Mouse (Mus musculus) G1E (cell line): ENCODE data around the gene Fam90a1a. TPM values are rescaled to one million over a fixed set of nuclear protein-coding genes. Genes with fewer than 3 reads are reported as not detected.
"Not testable (repeated sequence)": the region's sequence is repeated elsewhere in the genome, so short reads cannot be mapped to it uniquely, and the experiment has no call there.

Source experiments
- ATAC-seq: 2 replicates; pipeline ENCODE4 v1.8.0; 2016; ENCODE audit warnings: mild to moderate bottlenecking; ENCODE audit not compliant: insufficient number of reproducible peaks, poor library complexity, low FRiP score, severe bottlenecking; ENCODE audit errors: extremely low read depth
- DNase-seq: peaks from one replicate; pipeline ENCODE4 v3.0.0; 2012; ENCODE audit warnings: low spot score
- H3K27me3 ChIP-seq: 2 replicates; pipeline ENCODE4 v1.6.1; 2012; ENCODE audit warnings: mild to moderate bottlenecking, low read length, inconsistent platforms; ENCODE audit not compliant: insufficient read depth
- H3K36me3 ChIP-seq: replicated peaks from 2 replicates; pipeline ENCODE3; 2012; ENCODE audit warnings: mild to moderate bottlenecking, inconsistent platforms
- H3K4me1 ChIP-seq: 2 replicates; pipeline ENCODE4 v1.6.1; 2012; ENCODE audit warnings: low read depth, low read length, inconsistent platforms, mixed read lengths; ENCODE audit not compliant: insufficient read depth
- H3K4me3 ChIP-seq: 2 replicates; pipeline ENCODE4 v1.5.1; 2012; ENCODE audit warnings: low read depth, mild to moderate bottlenecking, inconsistent platforms, low read length, moderate library complexity, mixed read lengths
- H3K9me3 ChIP-seq: replicated peaks from 2 replicates; pipeline ENCODE4 v1.6.1; 2012; ENCODE audit warnings: inconsistent platforms
- CTCF ChIP-seq: IDR thresholded peaks from 2 replicates; pipeline ENCODE4 v1.5.1; 2012; ENCODE audit warnings: low read depth, low read length, inconsistent platforms, mixed read lengths
- GATA1 ChIP-seq: IDR thresholded peaks from 2 replicates; pipeline ENCODE4 v1.6.1; 2012; ENCODE audit warnings: borderline replicate concordance, low read length, inconsistent platforms, mixed read lengths
- GATA2 ChIP-seq: IDR thresholded peaks from 2 replicates; pipeline ENCODE4 v1.6.1; 2012; ENCODE audit warnings: low read depth, low read length, inconsistent platforms, borderline replicate concordance
- POLR2AphosphoS5 ChIP-seq: IDR thresholded peaks from 2 replicates; pipeline ENCODE4 v1.6.1; 2012; ENCODE audit warnings: low read depth, low read length, inconsistent platforms; ENCODE audit not compliant: insufficient replicate concordance
- TAL1 ChIP-seq: conservative IDR thresholded peaks from 2 replicates; pipeline ENCODE4 v1.6.1; 2012; ENCODE audit warnings: low read depth, low read length, inconsistent platforms, mixed read lengths
- polyA plus RNA-seq: library from polyadenylated mRNA; stranded (reverse); fragments of >175 nt; gene quantifications from 2 replicates; pipeline ENCODE4 v1.2.3, GENCODE M21; 2012
- total RNA-seq, 2 experiments: library from RNA; stranded (forward) in 1 of 2; stranded (reverse) in 1 of 2; fragments of 200-1000 nt in 1 of 2; fragments of >200 nt in 1 of 2; fragmentation: Nextera tagmentation in 1 of 2; gene quantifications; 2 replicates each; pipeline ENCODE4 v1.2.3; 2014 to 2017

The Fam90a1a gene
- total RNA-seq (2014; fragmentation: Nextera tagmentation) (not detected in 2 replicates), total RNA-seq (2017) (0.17 TPM in 1 of 2 replicates, not detected in the other), polyA plus RNA-seq (not detected in 2 replicates)

GRCm38 (mm10) chr8:21958414-21958813 lies at the start of gene Fam90a1a:
TSS of gene Fam90a1a (plus strand) at chr8:21958714.
- DNase-seq (no peak), ATAC-seq (no peak)
- Histone ChIP-seq H3K4me3 (no peak within 1 kb of the TSS), H3K9me3 (no peaks in the 10 kb centered on the region), H3K27me3 (no peaks in the 10 kb centered on the region), H3K4me1 (no peaks in the 10 kb centered on the region), H3K36me3 (no peaks in the 10 kb centered on the region)
- no peak for TF ChIP-seq POLR2AphosphoS5
- no peak for TF ChIP-seq GATA2
- no peak for TF ChIP-seq TAL1
- TF ChIP-seq GATA1 = no peak
- TF ChIP-seq CTCF = no peak

- TF ChIP-seq POLR2AphosphoS5 (no peak), GATA2 (no peak), CTCF (no peak), TAL1 (no peak), GATA1 (no peak)
- no peak overlapping the region for H3K4me3 ChIP-seq
- DNase-seq (no peak), ATAC-seq (no peak)
- peaks cover 6% of the 10 kb centered on the region; the same call in 1 of the 2 replicates for H3K27me3 ChIP-seq
- no peaks in the 10 kb centered on the region for H3K9me3 ChIP-seq
- H3K36me3 ChIP-seq = no peaks in the 10 kb centered on the region
- H3K4me1 ChIP-seq = no peaks in the 10 kb centered on the region
These were observed 46.6 kb upstream of the Fam90a1a start for GRCm38 (mm10) chr8:21911931-21912330.

- peaks cover 6% of the 10 kb centered on the region; the same call in 1 of the 2 replicates for H3K27me3 ChIP-seq
- H3K4me3 ChIP-seq = no peak overlapping the region
- ATAC-seq = no peak
- H3K36me3 ChIP-seq = no peaks in the 10 kb centered on the region
- no peak for DNase-seq
- no peaks in the 10 kb centered on the region for H3K9me3 ChIP-seq
- no peaks in the 10 kb centered on the region for H3K4me1 ChIP-seq
- TF ChIP-seq CTCF = no peak
- TF ChIP-seq GATA1 = no peak
- no peak for TF ChIP-seq POLR2AphosphoS5
- TF ChIP-seq TAL1 = no peak
- TF ChIP-seq GATA2 = no peak
These were observed 46.0 kb upstream of the Fam90a1a start for GRCm38 (mm10) chr8:21912554-21912953.

GRCm38 (mm10) chr8:21915625-21916024 lies 42.9 kb upstream of the Fam90a1a start:
- H3K4me3 ChIP-seq = no peak overlapping the region
- H3K4me1 ChIP-seq = no peaks in the 10 kb centered on the region
- H3K9me3 ChIP-seq = no peaks in the 10 kb centered on the region
- TF ChIP-seq TAL1 = no peak
- no peak for TF ChIP-seq CTCF
- TF ChIP-seq GATA2 = no peak
- no peak for TF ChIP-seq GATA1
- DNase-seq (no peak), ATAC-seq (no peak)
- H3K27me3 ChIP-seq = peaks cover 6% of the 10 kb centered on the region
- H3K36me3 ChIP-seq = no peaks in the 10 kb centered on the region

GRCm38 (mm10) chr8:21930754-21931153 lies 27.8 kb upstream of the Fam90a1a start:
- not testable (repeated sequence) for H3K27me3 ChIP-seq, H3K9me3 ChIP-seq, ATAC-seq, H3K4me1 ChIP-seq, H3K4me3 ChIP-seq, H3K36me3 ChIP-seq, DNase-seq

GRCm38 (mm10) chr8:21932610-21933009 lies 25.9 kb upstream of the Fam90a1a start, which contains the start of gene Defb15:
TSS of gene Defb15 (minus strand) at chr8:21932710.
- no peak for DNase-seq
- Histone ChIP-seq H3K27me3 (no peaks in the 10 kb centered on the region), H3K9me3 (no peaks in the 10 kb centered on the region), H3K36me3 (no peaks in the 10 kb centered on the region), H3K4me1 (no peaks in the 10 kb centered on the region), H3K4me3 (no peak within 1 kb of the TSS)
- TF ChIP-seq GATA1 (no peak), GATA2 (no peak), CTCF (no peak), POLR2AphosphoS5 (no peak), TAL1 (no peak)
- no peak for ATAC-seq

GRCm38 (mm10) chr8:21938052-21938451 lies 20.5 kb upstream of the Fam90a1a start, which contains the start of gene Defb35:
TSS of gene Defb35 (plus strand) at chr8:21938352.
- not testable (repeated sequence) for H3K4me3 ChIP-seq, H3K4me1 ChIP-seq, ATAC-seq, H3K9me3 ChIP-seq, DNase-seq, H3K27me3 ChIP-seq, H3K36me3 ChIP-seq
